Mouse (Mus musculus) erythroblast, embryonic 14.5 days (primary cell): ENCODE results near the gene Rad51b.

Source experiments
- GATA1 ChIP-seq: IDR thresholded peaks from 2 replicates; pipeline ENCODE4 v1.6.1; 2012; ENCODE audit warnings: low read length, inconsistent platforms, mixed read lengths
- TAL1 ChIP-seq: IDR thresholded peaks from 3 replicates; pipeline ENCODE4 v1.6.1; 2012; ENCODE audit warnings: low read length, inconsistent platforms, mixed read lengths

GRCm38 (mm10) chr12:79853901-79854490 lies 556.9 kb downstream of the Rad51b start:
- no peak for TF ChIP-seq GATA1
- TF ChIP-seq TAL1 = no peak
